Mouse (Mus musculus): ENCODE data around the gene Kif5c. TPM values are rescaled to one million over a fixed set of nuclear protein-coding genes. Genes with fewer than 3 reads are reported as not detected.
A peak's percentile ranks its signal among the peaks of the same experiment; 100 is the strongest.

Kif5c gene
- polyA plus RNA-seq, 1 experiment, result 0.37 TPM

DNA sequence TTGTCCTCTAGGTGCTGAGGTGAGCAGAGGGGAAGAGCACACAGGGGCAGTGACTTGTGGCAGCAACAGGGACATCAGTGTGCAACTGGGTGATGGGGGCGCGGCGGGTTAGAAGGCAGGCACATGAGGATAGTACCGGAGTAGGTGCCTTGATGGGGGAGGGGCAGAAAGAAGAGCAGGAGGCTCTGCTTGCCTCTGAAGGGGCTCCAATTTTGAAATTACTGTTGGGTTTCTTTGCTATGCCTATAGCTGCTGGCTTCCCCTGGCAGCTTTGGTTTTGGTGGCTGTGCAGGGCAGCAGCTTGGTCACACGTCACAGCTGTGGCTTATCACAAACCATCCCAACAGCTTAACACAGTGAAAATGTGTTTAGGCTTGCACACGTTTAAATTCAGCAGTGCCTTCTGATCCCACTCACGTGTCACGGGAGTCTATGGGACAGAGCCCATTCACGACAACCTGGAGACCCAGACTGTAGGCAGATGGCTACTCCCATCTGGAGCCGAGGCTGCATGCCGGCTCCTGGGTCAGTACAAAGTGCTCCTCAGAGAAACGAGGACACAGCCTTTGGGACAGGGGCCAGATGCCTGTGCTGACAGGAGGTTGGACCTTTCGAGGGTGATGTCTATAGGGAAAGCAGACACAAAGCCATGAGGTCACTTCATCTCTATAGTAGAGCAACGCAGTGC, 126.1 kb downstream of the Kif5c start:
- H3K4me3 ChIP-seq (replicated peaks; ENCODE audit: extremely low read depth, low read depth, low read length), result no peak overlapping the region
- no peak for DNase-seq
- 71% methylated on average over 14 of the region's 14 CpGs for WGBS
- H3K4me1 ChIP-seq (ENCODE audit: control insufficient read depth, insufficient read depth, low read length), result no peaks in the 10 kb centered on the region
- TF ChIP-seq POLR2A (IDR thresholded peaks at IDR 0.05; ENCODE audit: borderline replicate concordance, extremely low read depth, low read depth, low read length) (no peak), CTCF (IDR thresholded peaks at IDR 0.05; ENCODE audit: insufficient read depth, low read length) (no peak)

GRCm38 (mm10) chr2:49746947-49747346, 127.8 kb downstream of the Kif5c start:
- TF ChIP-seq POLR2A (IDR thresholded peaks at IDR 0.05; ENCODE audit: borderline replicate concordance, extremely low read depth, low read depth, low read length), result no peak
- TF ChIP-seq CTCF (IDR thresholded peaks at IDR 0.05; ENCODE audit: insufficient read depth, low read length), result no peak
- H3K4me3 ChIP-seq (replicated peaks; ENCODE audit: extremely low read depth, low read depth, low read length), result no peak overlapping the region
- H3K4me1 ChIP-seq (ENCODE audit: control insufficient read depth, insufficient read depth, low read length), result no peaks in the 10 kb centered on the region
- no peak for DNase-seq
- WGBS, result 70% methylated on average over 7 of the region's 7 CpGs

- Histone ChIP-seq H3K4me1 (ENCODE audit: control insufficient read depth, insufficient read depth, low read length) (no peaks in the 10 kb centered on the region), H3K4me3 (replicated peaks; ENCODE audit: extremely low read depth, low read depth, low read length) (no peak overlapping the region)
- no peak for TF ChIP-seq CTCF (IDR thresholded peaks at IDR 0.05; ENCODE audit: insufficient read depth, low read length)
- TF ChIP-seq POLR2A (IDR thresholded peaks at IDR 0.05; ENCODE audit: borderline replicate concordance, extremely low read depth, low read depth, low read length), result no peak
- WGBS, result 100% methylated on average over 2 of the region's 2 CpGs
- no peak for DNase-seq
Measured at GRCm38 (mm10) chr2:49747670-49748069, 128.6 kb downstream of the Kif5c start.

DNA sequence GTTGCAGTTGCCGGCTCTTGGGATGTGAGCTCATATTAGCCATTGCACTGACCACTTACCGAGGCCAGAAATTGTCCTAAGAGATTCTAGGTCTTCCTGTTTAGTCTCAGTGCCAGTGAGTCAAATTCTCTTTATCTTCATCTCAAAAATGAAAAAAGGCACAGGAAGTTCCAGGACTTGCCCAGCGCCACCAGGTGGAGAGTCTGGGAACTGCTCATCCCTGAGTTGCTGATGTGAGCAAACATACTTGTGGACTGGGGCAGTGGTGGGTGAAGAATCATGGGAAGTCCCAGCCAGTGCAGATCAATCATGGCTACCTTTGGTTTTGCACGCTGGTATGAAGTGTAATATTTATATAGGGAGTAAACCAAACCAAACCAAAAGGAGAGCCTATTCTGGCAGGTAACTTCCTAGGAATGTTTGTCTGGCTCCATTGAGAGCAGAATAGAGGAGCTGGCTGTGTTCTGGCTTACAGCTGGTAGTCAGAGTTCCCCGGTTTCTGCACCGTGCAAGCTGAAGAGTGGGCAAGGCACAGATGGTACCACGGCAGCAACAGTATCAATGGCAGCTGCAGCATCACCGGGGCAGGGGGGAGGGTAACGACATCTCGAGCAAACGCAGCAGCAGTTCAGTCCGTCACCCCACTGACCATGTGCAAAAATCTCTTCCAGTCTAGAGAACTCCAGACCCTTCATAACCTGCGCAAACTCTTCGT, 129.7 kb downstream of the Kif5c start:
- no peaks in the 10 kb centered on the region for H3K4me1 ChIP-seq (ENCODE audit: control insufficient read depth, insufficient read depth, low read length)
- no peak overlapping the region for H3K4me3 ChIP-seq (replicated peaks; ENCODE audit: extremely low read depth, low read depth, low read length)
- TF ChIP-seq POLR2A (IDR thresholded peaks at IDR 0.05; ENCODE audit: borderline replicate concordance, extremely low read depth, low read depth, low read length), result no peak
- peak; percentile 49 for TF ChIP-seq CTCF (IDR thresholded peaks at IDR 0.05; ENCODE audit: insufficient read depth, low read length)
- no peak for DNase-seq
- 76% methylated on average over 14 of the region's 14 CpGs for WGBS

DNA sequence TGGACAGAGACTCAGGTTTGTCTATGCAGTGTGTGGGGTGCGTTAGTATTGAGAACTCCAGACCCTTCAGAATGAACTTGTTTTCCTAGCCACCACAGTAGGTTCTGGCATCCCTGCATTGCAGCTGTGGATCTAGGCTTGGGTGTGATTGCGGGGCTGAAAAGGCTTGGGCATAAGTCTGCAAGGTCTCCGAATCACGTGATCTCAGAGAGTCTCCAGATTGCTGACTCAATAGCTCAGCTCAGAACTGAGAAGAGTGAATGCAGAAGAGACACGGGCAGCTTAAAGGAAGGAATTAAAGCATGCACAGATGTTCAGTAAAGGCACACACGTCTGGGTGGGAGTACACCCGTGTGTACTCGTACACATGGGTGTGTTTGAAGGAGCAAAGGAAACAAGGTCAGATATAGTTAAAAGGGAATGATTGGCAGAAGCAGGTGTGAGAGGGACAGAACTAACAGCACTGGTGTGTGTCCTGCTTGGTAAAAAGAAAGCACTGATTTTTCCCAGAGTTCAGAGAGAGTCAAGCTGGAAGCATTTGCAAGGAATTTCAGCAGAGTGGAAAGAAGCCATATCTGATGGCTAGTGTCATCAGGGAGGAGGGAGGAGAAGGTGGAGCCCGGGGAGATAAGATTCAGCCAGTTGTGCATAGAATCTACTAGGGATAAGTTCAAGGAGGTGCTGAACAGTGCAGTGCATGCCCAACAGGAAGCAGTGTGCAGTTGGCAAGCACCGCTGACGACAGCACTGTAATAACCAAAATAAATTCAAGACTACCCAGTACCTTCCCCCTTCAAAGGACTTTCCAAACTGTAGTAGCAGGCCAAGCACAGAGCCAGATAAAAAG, 130.9 kb downstream of the Kif5c start:
- TF ChIP-seq POLR2A (IDR thresholded peaks at IDR 0.05; ENCODE audit: borderline replicate concordance, extremely low read depth, low read depth, low read length) (no peak), CTCF (IDR thresholded peaks at IDR 0.05; ENCODE audit: insufficient read depth, low read length) (no peak)
- no peak for DNase-seq
- H3K4me3 ChIP-seq (replicated peaks; ENCODE audit: extremely low read depth, low read depth, low read length), result no peak overlapping the region
- 60% methylated on average over 11 of the region's 11 CpGs for whole genome bisulfite sequencing
- H3K4me1 ChIP-seq (ENCODE audit: control insufficient read depth, insufficient read depth, low read length), result no peaks in the 10 kb centered on the region

DNA sequence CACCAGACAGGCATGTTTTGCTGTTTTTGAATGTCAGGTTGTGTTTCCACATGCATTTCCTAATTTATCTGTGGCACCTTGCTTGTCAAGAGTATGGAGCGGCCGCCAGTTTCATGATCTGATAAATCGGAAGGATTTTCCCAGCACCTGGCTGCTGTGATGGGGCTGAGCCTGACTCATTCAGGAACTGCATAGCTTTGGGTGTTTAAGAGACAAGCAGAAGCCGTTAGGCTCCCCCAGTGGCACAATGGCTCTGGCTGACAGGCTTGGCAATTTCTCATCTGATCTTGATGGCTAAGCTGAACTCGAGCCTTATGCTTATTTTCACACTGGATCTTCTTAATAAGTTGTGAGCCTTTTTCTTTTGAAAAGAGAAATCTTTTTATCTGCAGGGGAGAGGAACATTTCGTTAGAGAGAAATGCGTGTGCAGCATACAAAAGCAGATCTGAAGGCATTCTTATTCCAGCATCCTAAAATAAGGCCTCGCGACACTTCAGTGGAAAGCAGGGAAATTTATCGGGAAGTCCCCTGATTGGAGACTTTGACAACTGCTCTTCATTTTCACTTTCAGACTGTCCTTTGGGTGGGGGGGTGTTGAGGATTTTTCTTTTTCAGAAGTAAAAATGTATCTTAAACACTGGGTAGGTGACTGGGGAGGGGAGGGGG, 132.6 kb downstream of the Kif5c start:
- no peak for DNase-seq
- Histone ChIP-seq H3K4me1 (ENCODE audit: control insufficient read depth, insufficient read depth, low read length) (no peaks in the 10 kb centered on the region), H3K4me3 (replicated peaks; ENCODE audit: extremely low read depth, low read depth, low read length) (no peak overlapping the region)
- WGBS, result 86% methylated on average over 10 of the region's 10 CpGs
- no peak for TF ChIP-seq CTCF (IDR thresholded peaks at IDR 0.05; ENCODE audit: insufficient read depth, low read length)
- TF ChIP-seq POLR2A (IDR thresholded peaks at IDR 0.05; ENCODE audit: borderline replicate concordance, extremely low read depth, low read depth, low read length), result no peak

- Histone ChIP-seq H3K4me3 (replicated peaks; ENCODE audit: extremely low read depth, low read depth, low read length) (no peak overlapping the region), H3K4me1 (ENCODE audit: control insufficient read depth, insufficient read depth, low read length) (no peaks in the 10 kb centered on the region)
- no peak for TF ChIP-seq POLR2A (IDR thresholded peaks at IDR 0.05; ENCODE audit: borderline replicate concordance, extremely low read depth, low read depth, low read length)
- no peak for TF ChIP-seq CTCF (IDR thresholded peaks at IDR 0.05; ENCODE audit: insufficient read depth, low read length)
- WGBS, result 78% methylated on average over 8 of the region's 8 CpGs
- DNase-seq, result no peak
Measured at GRCm38 (mm10) chr2:49752211-49752607, 133.1 kb downstream of the Kif5c start.

GRCm38 (mm10) chr2:49753062-49753461, 134.0 kb downstream of the Kif5c start:
- 78% methylated on average over 3 of the region's 3 CpGs for WGBS

GRCm38 (mm10) chr2:49755054-49755453, 136.0 kb downstream of the Kif5c start:
- 50% methylated on average over 2 of the region's 2 CpGs for WGBS
- no peak overlapping the region for H3K4me3 ChIP-seq (replicated peaks; ENCODE audit: extremely low read depth, low read depth, low read length)
- TF ChIP-seq CTCF (IDR thresholded peaks at IDR 0.05; ENCODE audit: insufficient read depth, low read length) (no peak), POLR2A (IDR thresholded peaks at IDR 0.05; ENCODE audit: borderline replicate concordance, extremely low read depth, low read depth, low read length) (no peak)
- H3K4me1 ChIP-seq (ENCODE audit: control insufficient read depth, insufficient read depth, low read length), result no peaks in the 10 kb centered on the region
- DNase-seq, result no peak

More at GRCm38 (mm10) chr2:49753062-49753461, 134.0 kb downstream of the Kif5c start:
- TF ChIP-seq POLR2A (IDR thresholded peaks at IDR 0.05; ENCODE audit: borderline replicate concordance, extremely low read depth, low read depth, low read length) (no peak), CTCF (IDR thresholded peaks at IDR 0.05; ENCODE audit: insufficient read depth, low read length) (no peak)
- Histone ChIP-seq H3K4me1 (ENCODE audit: control insufficient read depth, insufficient read depth, low read length) (no peaks in the 10 kb centered on the region), H3K4me3 (replicated peaks; ENCODE audit: extremely low read depth, low read depth, low read length) (no peak overlapping the region)
- DNase-seq, result no peak
